Mouse (Mus musculus) stomach, postnatal 0 days (tissue): ENCODE data around the gene Clec4f.
"Not testable (repeated sequence)": the region's sequence is repeated elsewhere in the genome, so short reads cannot be mapped to it uniquely, and the experiment has no call there.

Experiments used
- CTCF ChIP-seq: IDR thresholded peaks from 2 replicates; pipeline ENCODE4 v1.5.1; 2016; ENCODE audit warnings: antibody characterized with exemption, low read depth, mild to moderate bottlenecking, moderate library complexity
- EP300 ChIP-seq: optimal IDR thresholded peaks from 2 replicates; pipeline ENCODE3; 2016; ENCODE audit warnings: antibody characterized with exemption

DNA sequence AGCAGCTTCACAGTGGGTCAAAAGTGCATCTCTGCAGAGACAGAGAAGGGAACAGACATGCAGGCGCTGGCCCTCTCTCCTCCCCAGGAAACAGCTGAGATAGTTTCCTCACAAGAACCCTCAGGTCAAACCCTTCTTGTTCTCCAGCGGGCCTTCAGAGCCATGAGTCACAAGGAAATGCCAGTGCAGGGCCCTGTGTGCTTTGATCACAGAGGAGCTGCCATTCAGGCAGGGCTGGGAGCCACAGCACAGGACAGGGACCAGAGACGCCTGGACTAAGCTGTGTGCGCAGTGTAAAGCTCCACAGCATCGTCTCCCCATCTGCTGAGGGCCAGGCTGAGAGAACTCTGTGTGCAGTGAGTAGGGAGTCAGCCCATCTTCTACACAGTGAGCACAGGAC is 21.9 kb downstream of the Clec4f start:
- TF ChIP-seq CTCF, EP300: not testable (repeated sequence)
